Mouse (Mus musculus): ENCODE data around the gene Fgf23. TPM values are rescaled to one million over a fixed set of nuclear protein-coding genes. Genes with fewer than 3 reads are reported as not detected.

Fgf23 gene
- polyA plus RNA-seq, 1 experiment from 2014 or later = not detected

DNA sequence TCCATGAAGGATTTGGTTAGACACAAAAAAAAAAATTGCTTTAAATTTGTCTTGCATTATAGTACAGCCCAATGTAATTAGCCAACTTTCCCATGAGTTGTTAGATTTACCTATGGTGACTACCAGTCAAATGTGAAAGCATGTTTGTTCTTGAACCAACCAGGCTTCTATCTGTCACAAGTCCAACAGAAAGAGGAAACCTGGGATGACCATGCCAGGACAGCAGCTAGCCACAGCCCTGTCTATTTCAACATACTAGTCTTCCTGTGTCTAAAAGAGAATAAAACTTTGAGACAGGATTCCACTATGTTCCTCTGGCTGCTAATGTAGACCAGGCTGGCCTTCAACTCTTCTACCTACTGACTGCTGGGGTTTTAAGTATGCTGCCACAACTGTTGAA is 34.7 kb downstream of the Fgf23 start:
- Histone ChIP-seq H3K4me2 (ENCODE audit: low read depth, low read length) (no peak overlapping the region), H3K4me1 (ENCODE audit: control insufficient read depth, insufficient read depth, low read length) (peaks cover 3% of the 10 kb centered on the region; the same call in 1 of the 2 replicates), H3K9me3 (ENCODE audit: control insufficient read depth, low read length) (no peaks in the 10 kb centered on the region), H3K36me3 (ENCODE audit: control insufficient read depth, insufficient read depth, low read length) (no peaks in the 10 kb centered on the region), H3K27me3 (replicated peaks; ENCODE audit: control insufficient read depth, insufficient read depth, low read length) (no peaks in the 10 kb centered on the region), H3K4me3 (ENCODE audit: low read length) (no peak overlapping the region), H3K27ac (ENCODE audit: low read length) (no peak overlapping the region), H3K9ac (ENCODE audit: low read depth, low read length) (no peak overlapping the region)
- no peak for ATAC-seq

DNA sequence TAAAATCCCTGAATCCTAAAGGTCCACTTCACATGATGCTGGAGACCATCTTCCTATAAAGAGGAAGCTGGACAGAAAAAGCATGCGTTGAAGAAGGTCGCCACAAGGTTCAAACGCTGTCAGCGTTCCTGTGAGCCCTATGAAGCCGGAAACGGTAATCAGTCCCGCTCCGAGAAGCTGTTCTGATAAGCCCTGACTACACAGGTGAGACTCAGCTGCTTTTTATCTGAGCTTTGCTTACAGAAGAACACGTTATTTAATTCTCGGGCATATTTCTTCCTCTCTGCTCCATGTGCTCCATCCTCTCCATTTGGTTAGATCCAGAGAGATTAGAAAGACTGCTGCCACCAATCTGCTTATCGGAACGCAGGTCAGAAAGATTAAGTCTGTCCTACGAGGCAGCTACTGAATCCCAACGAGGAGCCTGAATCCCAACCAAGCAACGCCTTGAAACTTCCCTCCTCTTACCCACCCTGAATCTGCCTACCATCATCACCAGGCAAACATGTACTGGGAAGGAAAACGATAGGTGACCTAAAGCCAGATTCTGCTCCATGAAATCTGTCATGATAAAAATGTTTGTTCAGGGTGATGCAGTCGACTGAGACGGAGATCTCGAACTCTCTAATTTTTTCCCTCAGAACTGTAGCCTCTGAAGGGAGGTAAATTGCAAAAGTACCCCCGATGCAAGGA is 35.8 kb downstream of the Fgf23 start:
- no peaks in the 10 kb centered on the region for H3K9me3 ChIP-seq (ENCODE audit: control insufficient read depth, low read length)

DNA sequence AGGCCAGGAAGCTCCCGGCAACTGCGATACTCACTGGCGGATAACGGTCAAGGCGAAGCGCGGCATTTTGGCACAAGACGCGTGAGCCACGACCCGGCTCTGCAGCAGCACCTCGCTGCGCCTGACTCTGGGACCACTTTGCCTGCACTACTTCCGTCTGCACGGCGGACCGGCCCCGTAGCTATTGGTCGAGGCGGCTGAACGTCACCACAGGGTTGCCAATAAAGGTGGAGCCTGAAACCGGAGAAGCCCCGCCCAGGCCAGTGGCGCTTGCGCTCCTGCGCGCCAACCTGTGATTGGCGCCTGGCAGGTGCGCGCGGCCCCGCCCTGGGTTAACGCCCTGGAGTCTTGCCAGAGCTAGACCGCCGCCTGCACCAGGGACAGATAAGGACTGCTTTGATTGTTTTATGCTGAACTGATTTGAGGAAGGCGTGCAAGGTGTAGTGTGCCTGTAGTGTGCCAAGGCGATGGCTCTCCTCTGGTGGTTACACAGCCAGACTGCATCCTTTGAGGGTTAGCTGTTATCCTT is 36.8 kb downstream of the Fgf23 start, which contains the start of gene Tigar:
Gene Tigar, minus strand, starts transcription at position 156 of the 529 bp plus-strand sequence.
- no peaks in the 10 kb centered on the region for H3K27me3 ChIP-seq (replicated peaks; ENCODE audit: control insufficient read depth, insufficient read depth, low read length)
- peak; percentile 99 for ATAC-seq
- H3K9ac ChIP-seq (ENCODE audit: low read depth, low read length) = peak within 1 kb of the TSS; percentile 73
- H3K4me3 ChIP-seq (ENCODE audit: low read length) = peak within 1 kb of the TSS; percentile 68
- H3K4me2 ChIP-seq (ENCODE audit: low read depth, low read length) = peak within 1 kb of the TSS; percentile 91
- under 1% methylated on average over 37 of the region's 37 CpGs for WGBS
- peak within 1 kb of the TSS; percentile 9 for H3K27ac ChIP-seq (ENCODE audit: low read length)
- peaks cover 3% of the 10 kb centered on the region; the same call in 1 of the 2 replicates for H3K4me1 ChIP-seq (ENCODE audit: control insufficient read depth, insufficient read depth, low read length)
- H3K9me3 ChIP-seq (ENCODE audit: control insufficient read depth, low read length) = no peaks in the 10 kb centered on the region
- no peaks in the 10 kb centered on the region for H3K36me3 ChIP-seq (ENCODE audit: control insufficient read depth, insufficient read depth, low read length)

More for the DNA sequence above, 35.8 kb downstream of the Fgf23 start:
- WGBS = 27% methylated on average over 20 of the region's 20 CpGs
- Histone ChIP-seq H3K27me3 (replicated peaks; ENCODE audit: control insufficient read depth, insufficient read depth, low read length) (no peaks in the 10 kb centered on the region), H3K4me3 (ENCODE audit: low read length) (peak overlapping the region; percentile 68), H3K9ac (ENCODE audit: low read depth, low read length) (peak overlapping the region; percentile 73), H3K36me3 (ENCODE audit: control insufficient read depth, insufficient read depth, low read length) (no peaks in the 10 kb centered on the region), H3K4me1 (ENCODE audit: control insufficient read depth, insufficient read depth, low read length) (peaks cover 3% of the 10 kb centered on the region; the same call in 1 of the 2 replicates), H3K4me2 (ENCODE audit: low read depth, low read length) (peak overlapping the region; percentile 91), H3K27ac (ENCODE audit: low read length) (peak overlapping the region; percentile 9; the same call in 1 of the 2 replicates)
- ATAC-seq = no peak

DNA sequence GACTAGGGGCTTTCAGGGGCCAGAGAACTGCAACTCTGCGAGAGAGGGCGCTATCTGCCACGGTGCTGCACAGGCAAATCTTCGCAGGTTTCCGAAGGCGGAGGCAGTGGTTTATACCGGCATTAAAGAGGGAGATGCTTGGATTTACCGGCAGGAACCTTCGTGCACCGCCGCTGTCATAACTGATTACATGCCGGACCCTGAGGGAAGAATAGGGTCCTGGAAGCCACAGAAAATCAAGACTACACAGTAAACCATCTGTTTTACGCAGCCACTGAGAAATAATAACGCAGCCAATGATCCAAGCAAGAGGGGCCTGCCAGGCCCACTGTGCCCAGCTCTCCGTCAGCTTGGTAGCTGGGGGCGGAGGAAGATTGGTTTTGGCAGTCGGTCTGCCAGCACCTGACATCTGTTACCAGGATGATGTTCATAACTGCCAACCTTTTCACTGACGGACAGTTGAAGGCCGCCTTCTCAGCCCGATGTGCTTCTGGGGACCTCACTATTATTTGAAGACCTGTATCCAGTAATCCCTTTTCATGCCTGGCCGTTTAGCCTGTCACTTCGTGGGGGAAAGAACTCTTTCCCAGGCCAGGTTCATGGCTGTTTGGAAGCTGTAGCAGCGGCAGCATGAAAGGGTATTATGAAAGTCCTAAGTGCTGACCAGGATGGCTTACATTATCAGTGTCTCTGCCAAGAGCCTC is 42.2 kb downstream of the Fgf23 start:
- no peaks in the 10 kb centered on the region for H3K27me3 ChIP-seq (replicated peaks; ENCODE audit: control insufficient read depth, insufficient read depth, low read length)
- no peak overlapping the region for H3K4me3 ChIP-seq (ENCODE audit: low read length)
- H3K27ac ChIP-seq (ENCODE audit: low read length) = no peak overlapping the region
- H3K4me2 ChIP-seq (ENCODE audit: low read depth, low read length) = no peak overlapping the region
- 70% methylated on average over 23 of the region's 23 CpGs for WGBS
- H3K4me1 ChIP-seq (ENCODE audit: control insufficient read depth, insufficient read depth, low read length) = no peaks in the 10 kb centered on the region
- H3K9ac ChIP-seq (ENCODE audit: low read depth, low read length) = no peak overlapping the region
- ATAC-seq = no peak
- H3K9me3 ChIP-seq (ENCODE audit: control insufficient read depth, low read length) = no peaks in the 10 kb centered on the region
- H3K36me3 ChIP-seq (ENCODE audit: control insufficient read depth, insufficient read depth, low read length) = no peaks in the 10 kb centered on the region

DNA sequence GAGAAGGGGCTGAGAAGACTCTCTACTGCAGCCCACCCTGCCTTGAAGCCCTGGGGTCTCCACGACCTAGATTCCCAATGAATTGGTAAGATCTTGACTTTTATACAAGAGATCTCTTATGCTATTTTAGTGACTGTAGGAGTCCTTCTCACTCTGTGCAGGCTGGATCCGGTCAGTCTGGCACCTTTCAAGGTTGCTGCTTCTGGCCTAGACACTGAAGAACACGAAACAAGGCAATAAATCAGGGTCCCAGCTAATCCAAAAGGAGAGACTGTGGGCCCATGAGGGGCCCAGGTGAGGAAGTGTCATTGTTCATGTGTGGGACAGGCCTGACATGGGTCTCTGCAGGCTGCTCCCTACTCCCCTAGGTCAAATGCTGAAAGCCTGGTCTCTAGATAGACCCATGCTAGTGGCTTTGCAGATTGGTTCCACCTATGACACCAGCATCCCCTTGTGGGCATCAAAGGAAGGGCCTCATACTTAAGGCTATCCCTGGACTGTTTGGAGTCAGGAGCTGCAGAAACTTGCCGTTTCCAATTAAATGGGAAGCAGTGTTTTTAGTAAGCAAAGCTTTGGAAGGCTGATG is 49.6 kb downstream of the Fgf23 start:
- Histone ChIP-seq H3K4me3 (ENCODE audit: low read length) (no peak overlapping the region), H3K4me2 (ENCODE audit: low read depth, low read length) (no peak overlapping the region), H3K4me1 (ENCODE audit: control insufficient read depth, insufficient read depth, low read length) (no peaks in the 10 kb centered on the region), H3K9ac (ENCODE audit: low read depth, low read length) (no peak overlapping the region), H3K36me3 (ENCODE audit: control insufficient read depth, insufficient read depth, low read length) (peaks cover 4% of the 10 kb centered on the region; the same call in 1 of the 2 replicates), H3K27ac (ENCODE audit: low read length) (no peak overlapping the region), H3K27me3 (replicated peaks; ENCODE audit: control insufficient read depth, insufficient read depth, low read length) (no peaks in the 10 kb centered on the region), H3K9me3 (ENCODE audit: control insufficient read depth, low read length) (no peaks in the 10 kb centered on the region)
- WGBS = 71% methylated on average over 4 of the region's 4 CpGs
- peak; percentile 60; the same call in 1 of the 2 replicates for ATAC-seq

DNA sequence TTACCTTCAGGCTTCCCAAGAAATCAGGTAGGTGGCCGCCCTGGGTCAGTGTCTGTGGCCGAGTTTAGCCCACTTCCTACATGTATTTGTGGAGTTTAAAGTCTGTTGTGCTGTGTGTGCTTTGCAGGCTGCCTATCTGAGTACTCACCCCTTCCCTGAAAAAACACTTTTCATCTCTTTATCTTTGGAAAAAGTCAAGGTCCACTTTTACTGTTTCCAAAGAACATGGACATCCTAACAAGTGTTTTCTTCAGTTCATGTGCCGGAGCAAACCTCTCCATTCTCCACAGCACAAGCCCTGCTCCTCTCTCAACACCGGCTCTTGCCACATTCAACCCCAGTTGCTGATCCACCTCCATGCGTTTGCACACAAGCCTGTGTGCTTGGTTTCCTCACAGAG is 50.3 kb downstream of the Fgf23 start:
- no peaks in the 10 kb centered on the region for H3K27me3 ChIP-seq (replicated peaks; ENCODE audit: control insufficient read depth, insufficient read depth, low read length)
- H3K27ac ChIP-seq (ENCODE audit: low read length) = no peak overlapping the region
- no peak for ATAC-seq
- no peaks in the 10 kb centered on the region for H3K4me1 ChIP-seq (ENCODE audit: control insufficient read depth, insufficient read depth, low read length)
- H3K9me3 ChIP-seq (ENCODE audit: control insufficient read depth, low read length) = no peaks in the 10 kb centered on the region
- peaks cover 4% of the 10 kb centered on the region; the same call in 1 of the 2 replicates for H3K36me3 ChIP-seq (ENCODE audit: control insufficient read depth, insufficient read depth, low read length)
- WGBS = 85% methylated on average over 5 of the region's 5 CpGs
- H3K9ac ChIP-seq (ENCODE audit: low read depth, low read length) = no peak overlapping the region
- H3K4me3 ChIP-seq (ENCODE audit: low read length) = no peak overlapping the region
- H3K4me2 ChIP-seq (ENCODE audit: low read depth, low read length) = no peak overlapping the region

DNA sequence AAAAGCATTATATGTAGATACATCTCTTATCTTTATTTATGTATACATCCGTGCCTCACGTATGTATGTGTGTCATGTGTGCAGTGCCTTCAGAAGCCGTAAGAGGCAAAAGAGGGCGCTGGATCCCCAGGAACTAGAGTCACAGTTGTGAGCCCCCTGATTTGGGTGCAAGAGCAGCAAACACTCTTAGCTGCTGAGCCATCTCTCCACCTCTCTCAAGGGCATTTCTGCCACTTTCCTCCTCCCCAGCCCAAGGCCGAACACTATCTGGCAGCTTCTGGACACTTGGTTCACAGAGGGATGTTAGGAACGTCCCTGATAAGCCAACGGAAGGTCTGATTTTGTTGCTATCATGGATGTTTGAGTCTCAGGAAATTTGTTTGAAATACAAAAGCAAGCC is 50.8 kb downstream of the Fgf23 start:
- 80% methylated on average over 7 of the region's 7 CpGs for WGBS
- Histone ChIP-seq H3K9ac (ENCODE audit: low read depth, low read length) (no peak overlapping the region), H3K27ac (ENCODE audit: low read length) (no peak overlapping the region), H3K4me3 (ENCODE audit: low read length) (no peak overlapping the region), H3K27me3 (replicated peaks; ENCODE audit: control insufficient read depth, insufficient read depth, low read length) (no peaks in the 10 kb centered on the region), H3K4me2 (ENCODE audit: low read depth, low read length) (no peak overlapping the region), H3K9me3 (ENCODE audit: control insufficient read depth, low read length) (no peaks in the 10 kb centered on the region), H3K4me1 (ENCODE audit: control insufficient read depth, insufficient read depth, low read length) (no peaks in the 10 kb centered on the region), H3K36me3 (ENCODE audit: control insufficient read depth, insufficient read depth, low read length) (peaks cover 4% of the 10 kb centered on the region; the same call in 1 of the 2 replicates)
- no peak for ATAC-seq

DNA sequence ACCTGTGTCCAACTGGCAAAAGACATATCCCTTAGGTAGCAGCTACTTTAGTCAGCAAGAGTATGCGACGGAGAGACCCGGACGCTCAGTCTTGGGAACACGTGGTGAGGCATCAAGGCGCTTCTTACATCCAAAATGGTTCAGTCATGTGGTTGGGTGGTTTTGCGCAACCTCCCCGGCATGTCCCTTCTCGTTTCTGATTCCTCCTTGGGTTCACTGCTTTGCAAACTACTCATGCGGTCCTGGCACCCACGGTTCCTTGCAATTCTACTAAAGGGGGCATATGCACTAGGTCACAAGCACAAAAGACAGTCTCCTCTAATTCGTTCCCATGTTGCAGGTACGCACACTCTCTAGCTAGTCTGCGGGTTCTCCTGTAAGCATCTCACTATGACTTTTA is 57.0 kb downstream of the Fgf23 start:
- Histone ChIP-seq H3K4me2 (ENCODE audit: low read depth, low read length) (no peak overlapping the region), H3K4me3 (ENCODE audit: low read length) (no peak overlapping the region), H3K9me3 (ENCODE audit: control insufficient read depth, low read length) (no peaks in the 10 kb centered on the region), H3K36me3 (ENCODE audit: control insufficient read depth, insufficient read depth, low read length) (peaks cover 21% of the 10 kb centered on the region), H3K9ac (ENCODE audit: low read depth, low read length) (no peak overlapping the region), H3K27ac (ENCODE audit: low read length) (no peak overlapping the region), H3K4me1 (ENCODE audit: control insufficient read depth, insufficient read depth, low read length) (peaks cover 14% of the 10 kb centered on the region), H3K27me3 (replicated peaks; ENCODE audit: control insufficient read depth, insufficient read depth, low read length) (no peaks in the 10 kb centered on the region)
- no peak for ATAC-seq
- 92% methylated on average over 14 of the region's 14 CpGs for WGBS

DNA sequence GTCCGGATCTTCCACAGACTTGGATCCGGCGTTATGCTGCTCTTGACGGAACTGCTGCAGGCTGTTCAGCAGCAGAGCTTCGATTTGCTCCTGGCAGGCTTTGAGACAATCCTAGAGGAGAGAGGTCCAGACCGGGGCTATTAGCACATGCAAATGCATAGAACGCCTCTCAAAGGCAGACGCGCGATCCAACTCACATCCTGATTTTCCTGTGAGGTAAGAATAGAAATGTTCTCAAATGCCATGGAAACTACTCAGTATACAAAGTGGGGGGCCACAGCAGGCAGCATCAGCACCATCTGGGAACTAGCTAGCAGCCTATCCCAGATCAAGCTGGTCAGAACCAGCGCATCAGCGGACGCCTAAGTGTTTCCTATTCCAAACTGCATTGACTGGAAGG is 57.7 kb downstream of the Fgf23 start:
- 81% methylated on average over 13 of the region's 13 CpGs for WGBS
- no peak for ATAC-seq
- no peak overlapping the region for H3K27ac ChIP-seq (ENCODE audit: low read length)
- H3K4me3 ChIP-seq (ENCODE audit: low read length) = no peak overlapping the region
- no peak overlapping the region for H3K4me2 ChIP-seq (ENCODE audit: low read depth, low read length)
- H3K9me3 ChIP-seq (ENCODE audit: control insufficient read depth, low read length) = no peaks in the 10 kb centered on the region
- peaks cover 14% of the 10 kb centered on the region for H3K4me1 ChIP-seq (ENCODE audit: control insufficient read depth, insufficient read depth, low read length)
- H3K9ac ChIP-seq (ENCODE audit: low read depth, low read length) = no peak overlapping the region
- peaks cover 21% of the 10 kb centered on the region for H3K36me3 ChIP-seq (ENCODE audit: control insufficient read depth, insufficient read depth, low read length)
- H3K27me3 ChIP-seq (replicated peaks; ENCODE audit: control insufficient read depth, insufficient read depth, low read length) = no peaks in the 10 kb centered on the region

Measured in intestine, embryonic 16.5 days (tissue).